Mouse (Mus musculus) brain, embryonic 14.5 days (tissue): Measurements from ENCODE around the gene Mfsd4b2. TPM values are rescaled to one million over a fixed set of nuclear protein-coding genes. Genes with fewer than 3 reads are reported as not detected.
"Not testable (repeated sequence)": the region's sequence is repeated elsewhere in the genome, so short reads cannot be mapped to it uniquely, and the experiment has no call there.

Experiments used
- DNase-seq: peaks from one replicate; pipeline ENCODE4 v3.0.0-alpha.2; 2011; ENCODE audit warnings: low read depth
- CTCF ChIP-seq: fragments of 200-500 bp; IDR thresholded peaks from 2 replicates; pipeline ENCODE4 v1.5.1; 2012; ENCODE audit warnings: inconsistent platforms, mild to moderate bottlenecking, moderate library complexity, borderline replicate concordance; ENCODE audit not compliant: insufficient read depth, insufficient read length; ENCODE audit errors: extremely low read depth
- POLR2A ChIP-seq: fragments of 200-500 bp; IDR thresholded peaks from 2 replicates; pipeline ENCODE4 v1.6.1; 2012; ENCODE audit warnings: mild to moderate bottlenecking, inconsistent platforms, borderline replicate concordance; ENCODE audit not compliant: poor library complexity, insufficient read depth, insufficient read length, severe bottlenecking; ENCODE audit errors: extremely low read depth
- polyA plus RNA-seq: library from polyadenylated mRNA; depleted of rRNA; stranded (reverse); fragments of >200 nt; gene quantifications from 2 replicates; pipeline ENCODE4 v1.2.3, GENCODE M21; 2012; rRNA removed

Mfsd4b2 gene
- polyA plus RNA-seq: not detected in 2 replicates

GRCm38 (mm10) chr10:39926616-39927139, at the start of gene Mfsd4b2:
Gene Mfsd4b2, minus strand, starts transcription at chr10:39926923.
- peak; percentile 53 for DNase-seq
- TF ChIP-seq POLR2A (no peak), CTCF (peak; percentile 4; the same call in 1 of the 2 replicates)

GRCm38 (mm10) chr10:39975771-39976170, 49.0 kb upstream of the Mfsd4b2 start:
- no peak for DNase-seq
- no peak for TF ChIP-seq POLR2A
- TF ChIP-seq CTCF: no peak

DNA sequence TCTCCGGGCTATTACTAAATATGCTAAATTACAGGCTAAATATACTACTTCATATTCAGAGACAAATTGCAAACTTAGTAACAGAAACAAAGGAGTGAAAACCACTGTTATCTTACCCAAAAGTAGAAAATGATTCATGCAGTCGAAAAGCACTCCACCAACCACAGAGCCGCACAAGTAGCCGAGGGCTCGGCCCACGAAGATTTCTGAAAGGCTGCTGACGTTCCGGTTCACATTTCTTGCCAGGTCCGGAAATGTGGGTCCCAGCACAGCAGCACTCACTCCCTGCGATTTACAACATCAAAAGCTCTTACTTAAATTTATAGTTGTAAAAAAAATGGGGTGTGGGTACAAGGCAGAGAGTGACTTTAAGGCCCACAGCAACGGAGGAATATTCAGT, 48.3 kb upstream of the Mfsd4b2 start:
- DNase-seq: no peak
- TF ChIP-seq POLR2A (no peak), CTCF (no peak)

GRCm38 (mm10) chr10:39967512-39967911, 40.8 kb upstream of the Mfsd4b2 start:
- TF ChIP-seq CTCF (no peak), POLR2A (no peak)
- DNase-seq: no peak

- DNase-seq: no peak
- TF ChIP-seq POLR2A (no peak), CTCF (no peak)
Measured at GRCm38 (mm10) chr10:39961906-39962305, 35.2 kb upstream of the Mfsd4b2 start.

GRCm38 (mm10) chr10:39960441-39960822, 33.7 kb upstream of the Mfsd4b2 start:
- TF ChIP-seq CTCF (no peak), POLR2A (no peak)
- DNase-seq: no peak

- TF ChIP-seq CTCF (peak; percentile 88), POLR2A (no peak)
- peak; percentile 98 for DNase-seq
Measured at GRCm38 (mm10) chr10:39959761-39960440, 33.2 kb upstream of the Mfsd4b2 start, which contains the start of gene Mfsd4b3. Gene Mfsd4b3, minus strand, starts transcription at chr10:39960153.

DNA sequence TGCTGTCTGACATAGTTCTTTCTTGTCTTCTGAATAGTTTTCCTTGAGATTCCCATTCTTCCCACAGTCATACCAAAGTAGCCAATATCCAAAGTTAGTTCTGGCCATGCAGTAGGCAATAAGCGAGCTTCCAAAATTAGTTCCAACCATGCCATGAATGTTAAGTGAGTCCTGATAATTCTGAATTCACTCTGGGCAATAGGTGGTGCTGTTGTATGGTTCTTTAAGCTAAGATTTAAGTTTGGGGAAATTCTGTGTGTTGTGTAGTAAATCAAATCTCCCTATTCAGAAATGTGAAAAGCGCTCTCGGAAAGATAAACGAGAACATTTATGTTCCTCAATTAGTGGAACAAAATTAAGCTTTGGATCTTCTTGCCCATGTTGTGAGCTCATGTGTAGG, 31.5 kb upstream of the Mfsd4b2 start:
- TF ChIP-seq POLR2A (no peak), CTCF (no peak)
- peak; percentile 54 for DNase-seq

DNA sequence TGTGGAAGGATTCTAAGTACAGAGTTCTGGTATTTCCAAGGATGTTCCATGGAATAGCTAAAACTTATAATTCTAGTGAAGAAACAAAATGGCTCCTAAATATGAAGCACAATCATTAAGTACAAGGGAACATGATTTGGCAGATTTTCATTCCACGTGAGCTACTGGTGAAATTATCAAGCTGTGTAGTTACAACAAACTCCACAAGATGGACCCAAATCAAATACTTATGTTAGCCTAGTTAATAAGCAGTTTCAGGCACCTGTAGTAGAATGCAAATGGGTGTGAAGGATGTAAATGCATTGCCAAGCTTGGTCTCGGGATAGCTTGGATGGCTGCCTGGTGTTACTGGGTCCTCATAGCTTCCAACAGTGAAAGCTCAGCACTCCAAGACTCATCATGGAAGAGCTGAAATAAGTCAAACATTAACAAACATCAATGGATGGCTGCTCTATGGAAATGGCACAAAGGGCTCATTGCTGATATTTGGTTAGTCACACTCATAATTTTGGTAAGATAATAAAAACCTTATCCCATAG, 29.7 kb upstream of the Mfsd4b2 start:
- TF ChIP-seq POLR2A (no peak), CTCF (no peak)
- peak; percentile 21 for DNase-seq

DNA sequence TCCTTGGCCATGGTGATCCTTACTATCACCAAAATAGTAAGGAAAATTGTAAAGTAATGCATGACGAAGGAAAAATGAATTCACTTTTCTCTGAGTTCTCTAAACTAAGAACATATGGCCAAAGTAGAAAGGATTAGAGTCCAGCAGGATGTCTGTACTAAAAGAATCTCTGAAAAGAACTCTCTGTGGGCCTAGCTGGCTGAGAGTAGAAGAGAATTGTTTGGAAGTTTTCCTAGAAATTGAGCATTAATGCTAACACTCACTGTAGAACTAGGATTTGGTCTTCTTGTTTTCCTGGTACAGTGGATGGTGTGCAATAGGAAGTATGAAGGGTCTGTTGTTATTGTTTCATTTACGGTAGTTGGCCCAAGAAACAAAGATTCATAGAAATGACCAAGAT, 28.4 kb upstream of the Mfsd4b2 start:
- no peak for TF ChIP-seq POLR2A
- no peak for TF ChIP-seq CTCF
- DNase-seq: no peak

- DNase-seq: no peak
- no peak for TF ChIP-seq CTCF
- no peak for TF ChIP-seq POLR2A
Measured at GRCm38 (mm10) chr10:39949377-39949954, 22.7 kb upstream of the Mfsd4b2 start.

DNA sequence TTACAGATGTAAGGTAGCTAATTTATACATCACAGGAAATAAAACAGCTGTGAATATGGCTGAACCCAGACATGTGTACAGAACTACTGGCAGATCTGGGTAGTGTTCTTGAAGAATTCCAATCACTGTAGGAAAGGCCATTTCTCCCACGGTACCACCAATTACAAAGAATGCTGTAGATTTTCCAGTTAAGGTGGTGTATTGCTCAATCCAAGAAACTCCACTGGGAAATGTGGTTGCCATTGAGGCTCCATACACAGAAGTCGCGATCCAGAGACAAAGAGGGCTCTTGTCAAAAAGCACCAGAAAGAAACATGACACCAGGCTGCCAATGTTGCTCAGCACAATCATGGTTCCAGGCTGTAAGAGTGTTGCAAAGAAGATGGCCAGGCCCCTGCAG, 20.5 kb upstream of the Mfsd4b2 start:
- DNase-seq: not testable (repeated sequence)
